Mouse (Mus musculus): ENCODE results near the gene Olfr412.

DNA sequence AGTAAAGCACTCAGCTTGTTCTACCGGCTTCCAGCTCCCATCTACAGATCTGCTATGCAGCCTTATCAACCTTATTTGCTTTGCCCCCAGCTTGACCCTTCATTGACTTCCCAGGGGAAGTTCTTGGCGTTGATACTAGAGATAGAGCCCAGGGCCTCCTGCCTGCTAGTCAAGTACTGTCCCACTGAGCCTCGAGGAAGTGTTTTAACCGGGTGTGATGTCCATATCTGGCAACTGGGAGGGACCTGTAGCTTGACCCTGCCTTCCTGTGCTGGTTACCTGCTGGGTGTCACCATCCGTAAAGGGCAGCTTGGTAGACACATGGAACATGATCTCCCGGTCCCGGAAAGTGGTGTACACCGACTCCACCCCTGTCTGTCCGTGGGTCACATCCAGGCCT is 52.2 kb downstream of the Olfr412 start:
- no peak for TF ChIP-seq CTCF (IDR thresholded peaks at IDR 0.05; ENCODE audit: borderline replicate concordance, extremely low read depth, insufficient read depth, insufficient read length)
- no peak for TF ChIP-seq POLR2A (IDR thresholded peaks at IDR 0.05; ENCODE audit: borderline replicate concordance, extremely low read depth, insufficient read depth, insufficient read length, poor library complexity, severe bottlenecking)

All from brain, embryonic 14.5 days (tissue).